Mouse (Mus musculus) c-Kit-positive CD71-positive TER-119-positive erythroid progenitor cells, embryonic 14.5 days (primary cell): ENCODE results near the gene Bcl7a.

Experiments used
- DNase-seq: peaks from one replicate; pipeline ENCODE4 v3.0.0-alpha.2; 2013; ENCODE audit warnings: low spot score

The Bcl7a gene

DNA sequence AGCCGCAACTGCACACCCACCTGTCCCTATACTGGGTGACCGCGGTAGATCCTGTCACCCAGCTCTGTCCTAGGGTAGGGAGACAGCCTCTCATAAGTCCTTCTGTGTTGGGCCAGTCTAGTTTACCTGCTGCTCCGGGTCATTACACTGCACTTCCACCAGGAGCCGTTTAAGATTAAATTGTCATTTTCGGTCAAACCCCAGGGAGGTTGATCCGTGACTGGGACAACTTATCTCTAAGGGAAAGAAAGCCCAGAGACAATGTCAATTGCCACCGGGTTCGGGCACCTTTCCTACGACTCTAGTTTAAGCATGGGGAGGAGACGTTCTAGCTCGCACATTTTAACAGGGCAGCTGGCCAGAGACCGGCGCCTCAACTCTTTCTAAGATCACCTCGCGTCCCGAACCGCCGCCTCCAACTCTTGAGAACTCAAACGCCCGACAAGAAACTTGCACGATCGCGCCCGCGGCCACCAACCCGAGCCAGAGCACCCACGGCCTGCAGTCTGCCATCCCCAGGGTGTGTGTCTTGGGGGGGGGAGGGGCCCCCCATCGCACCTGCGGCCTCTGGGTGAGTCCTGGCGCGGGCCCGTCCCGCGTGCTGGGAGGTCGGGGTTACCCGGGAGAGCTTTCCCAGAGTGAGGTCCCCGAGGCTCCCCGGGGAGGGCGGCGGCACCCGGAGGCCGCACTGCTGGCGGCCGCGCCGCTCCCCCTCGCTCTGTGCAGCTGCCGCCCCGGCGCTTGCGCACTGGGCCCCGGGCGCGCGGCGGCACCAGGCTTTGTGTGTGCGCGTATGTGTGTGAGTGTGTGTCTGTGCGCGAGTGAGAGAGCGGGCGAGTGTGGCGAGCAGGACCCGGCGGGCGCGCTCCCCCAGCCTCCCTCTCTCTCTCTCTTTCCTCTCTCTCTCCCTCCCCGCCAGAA lies at the start of gene Bcl7a:
Gene Bcl7a (plus strand): TSS at position 128 of the 921 bp plus-strand sequence.
- DNase-seq, result peak; percentile 73

GRCm38 (mm10) chr5:123294653-123295052 lies 49.0 kb upstream of the Bcl7a start:
- DNase-seq, result no peak

GRCm38 (mm10) chr5:123296224-123296806 lies 47.3 kb upstream of the Bcl7a start:
- DNase-seq, result no peak

GRCm38 (mm10) chr5:123296972-123297754 lies 46.5 kb upstream of the Bcl7a start:
- DNase-seq, result no peak

GRCm38 (mm10) chr5:123297830-123298229 lies 45.8 kb upstream of the Bcl7a start:
- DNase-seq, result no peak

GRCm38 (mm10) chr5:123298526-123298925 lies 45.1 kb upstream of the Bcl7a start:
- DNase-seq, result no peak

DNA sequence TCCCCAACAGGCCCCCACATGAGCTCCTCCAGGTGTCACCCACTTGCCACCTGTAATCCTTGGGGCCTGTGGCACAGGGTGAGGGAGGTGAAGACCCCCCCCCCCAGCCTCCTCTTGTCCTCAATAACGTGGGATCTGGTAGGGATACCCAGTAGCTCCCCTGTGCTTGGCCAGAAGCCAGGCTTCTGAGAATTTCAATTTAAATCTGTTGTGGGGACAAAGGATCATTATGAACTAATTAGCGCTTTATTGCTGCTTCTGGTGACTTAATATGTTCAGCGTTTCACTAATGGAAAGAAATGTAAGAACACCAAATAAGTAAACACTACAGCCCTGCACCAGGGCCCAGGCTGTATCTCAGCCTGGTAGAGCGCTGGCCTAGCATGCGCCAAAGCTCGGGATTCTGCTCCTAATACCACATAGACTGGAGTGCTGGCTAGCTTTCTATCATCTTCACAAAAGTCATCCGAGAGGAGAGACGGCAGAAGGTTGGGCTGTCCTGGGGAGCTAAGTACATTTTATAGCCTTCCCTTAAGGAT lies 43.1 kb upstream of the Bcl7a start:
- DNase-seq, result no peak

DNA sequence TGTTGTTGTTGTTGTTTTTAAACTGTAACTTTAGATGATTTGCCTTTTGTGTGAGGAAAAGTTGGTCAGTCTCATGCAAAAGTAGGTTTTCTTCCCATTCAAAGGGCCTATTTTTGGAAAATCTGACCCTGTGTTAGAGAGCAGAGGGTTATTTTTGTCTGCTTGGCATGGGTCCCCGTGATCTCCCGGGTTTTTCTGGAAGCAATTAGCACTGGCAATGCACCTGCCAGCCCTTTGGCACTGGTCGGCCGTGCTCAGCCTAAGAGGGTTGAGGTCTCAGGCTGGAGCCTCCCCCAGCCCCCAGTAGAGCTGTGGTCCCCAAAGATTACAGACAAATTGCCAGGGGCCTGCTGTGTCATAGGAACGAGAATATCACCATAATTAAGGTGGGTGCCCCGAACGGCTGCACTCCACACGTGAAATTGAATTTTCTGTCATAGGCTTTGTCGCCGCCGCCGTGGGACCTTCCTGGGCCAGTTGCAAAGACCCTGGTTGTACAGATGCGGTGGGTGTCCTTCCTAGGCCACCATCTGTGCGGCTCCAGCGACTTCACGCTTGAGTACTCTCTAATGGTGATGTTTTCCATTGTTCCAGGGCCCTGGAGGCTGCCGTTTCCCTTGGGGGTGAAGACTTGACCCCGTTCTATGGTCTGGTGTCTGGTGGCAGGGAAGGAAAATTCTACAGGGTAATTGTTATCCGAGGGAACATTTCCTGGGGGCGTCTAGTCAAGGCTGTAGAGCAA lies 41.7 kb upstream of the Bcl7a start:
- no peak for DNase-seq

GRCm38 (mm10) chr5:123307630-123308282 lies 35.9 kb upstream of the Bcl7a start:
- DNase-seq, result no peak

- no peak for DNase-seq
Observed at GRCm38 (mm10) chr5:123309816-123310215, 33.8 kb upstream of the Bcl7a start.

DNA sequence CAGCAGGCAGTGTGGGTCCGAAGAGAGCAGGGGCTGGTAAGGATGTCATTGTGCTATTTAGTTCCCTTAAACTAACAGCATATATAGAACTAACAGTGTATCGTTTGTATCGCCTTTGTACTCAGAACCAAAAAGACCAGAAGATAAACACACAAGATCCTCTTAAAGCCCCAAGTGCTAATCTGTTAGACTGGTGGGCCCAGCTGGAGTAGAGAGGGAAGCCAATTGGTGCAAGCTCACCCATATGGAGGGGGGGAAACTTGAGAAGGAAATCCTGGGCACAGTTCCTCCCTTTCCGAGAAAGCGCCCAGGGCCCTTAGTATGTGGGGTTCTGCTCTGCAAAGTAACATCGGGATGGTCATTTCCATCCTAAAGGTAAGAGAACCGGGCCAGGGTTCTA lies 33.4 kb upstream of the Bcl7a start:
- no peak for DNase-seq

- no peak for DNase-seq
Observed at GRCm38 (mm10) chr5:123313058-123313630, 30.5 kb upstream of the Bcl7a start.

- DNase-seq, result no peak
Observed at GRCm38 (mm10) chr5:123313851-123314380, 29.7 kb upstream of the Bcl7a start.

DNA sequence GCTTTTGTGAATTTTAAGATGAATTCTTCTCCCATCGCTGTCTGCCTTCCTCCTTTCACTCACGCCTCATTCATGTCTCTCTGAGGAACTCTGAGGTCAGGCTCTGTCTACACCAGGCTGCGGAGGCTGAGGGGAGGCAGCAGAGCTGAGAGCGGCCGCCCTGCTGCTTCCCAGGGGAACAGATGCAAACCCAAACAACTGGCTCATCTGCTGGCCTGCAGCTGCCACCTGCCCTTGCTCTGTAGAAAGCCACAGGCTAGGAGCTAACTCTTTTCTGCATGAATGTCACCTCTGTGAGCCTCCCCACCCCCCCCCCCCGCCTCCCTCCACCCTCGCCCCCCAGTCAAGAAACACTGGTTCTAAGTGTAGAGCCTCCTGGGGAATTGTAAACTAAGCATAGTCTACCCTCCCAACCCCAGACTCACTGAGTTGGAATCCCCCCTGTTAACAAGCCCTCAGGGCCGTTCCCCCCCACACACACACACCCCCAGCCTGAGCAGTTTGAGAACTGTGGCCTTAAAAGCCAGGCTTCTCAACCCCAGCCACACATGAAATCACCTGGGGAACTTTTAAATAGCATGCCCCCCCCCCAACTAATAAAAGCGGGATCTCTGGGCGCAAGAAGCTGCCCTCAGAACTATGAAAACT lies 28.3 kb upstream of the Bcl7a start:
- DNase-seq, result no peak

DNA sequence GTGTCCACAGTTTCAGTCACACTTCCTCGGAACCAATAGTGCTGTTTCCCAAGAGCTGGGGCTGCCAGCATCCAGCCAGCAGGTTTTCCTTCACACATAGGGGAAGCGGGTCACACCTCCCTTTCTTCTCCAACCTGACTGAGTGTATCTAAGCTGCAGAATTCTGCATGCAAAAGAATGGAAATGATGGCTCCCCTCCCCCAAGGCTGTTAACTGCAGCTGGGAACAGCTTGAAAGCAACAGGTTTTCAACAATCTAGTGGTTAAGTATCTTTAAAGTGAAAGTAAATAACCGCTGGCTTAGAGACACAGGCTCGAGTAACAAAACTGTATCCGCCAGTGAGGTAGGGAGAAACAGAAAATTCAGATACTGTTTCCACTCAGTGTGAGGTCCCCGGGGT lies 25.6 kb upstream of the Bcl7a start:
- DNase-seq, result no peak

DNA sequence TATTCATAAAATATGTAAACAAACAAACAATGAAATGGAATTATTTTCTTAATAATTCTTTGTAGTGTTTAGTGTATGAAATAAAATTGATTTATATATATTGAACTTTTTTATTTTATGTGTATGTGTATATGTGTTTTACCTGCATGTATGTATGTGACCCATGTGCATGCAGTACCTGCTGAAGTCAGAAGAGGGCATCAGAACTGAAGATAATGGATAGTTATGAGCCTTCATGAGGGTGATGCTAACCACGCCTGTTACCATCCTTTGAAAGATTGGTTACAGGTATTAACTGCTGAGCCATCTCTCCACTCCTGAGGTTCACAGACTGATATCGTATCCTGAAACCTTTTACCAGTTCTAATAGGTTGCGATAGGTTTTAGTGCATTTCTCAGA lies 23.5 kb upstream of the Bcl7a start:
- DNase-seq, result no peak

GRCm38 (mm10) chr5:123324242-123324641 lies 19.4 kb upstream of the Bcl7a start:
- DNase-seq, result no peak

DNA sequence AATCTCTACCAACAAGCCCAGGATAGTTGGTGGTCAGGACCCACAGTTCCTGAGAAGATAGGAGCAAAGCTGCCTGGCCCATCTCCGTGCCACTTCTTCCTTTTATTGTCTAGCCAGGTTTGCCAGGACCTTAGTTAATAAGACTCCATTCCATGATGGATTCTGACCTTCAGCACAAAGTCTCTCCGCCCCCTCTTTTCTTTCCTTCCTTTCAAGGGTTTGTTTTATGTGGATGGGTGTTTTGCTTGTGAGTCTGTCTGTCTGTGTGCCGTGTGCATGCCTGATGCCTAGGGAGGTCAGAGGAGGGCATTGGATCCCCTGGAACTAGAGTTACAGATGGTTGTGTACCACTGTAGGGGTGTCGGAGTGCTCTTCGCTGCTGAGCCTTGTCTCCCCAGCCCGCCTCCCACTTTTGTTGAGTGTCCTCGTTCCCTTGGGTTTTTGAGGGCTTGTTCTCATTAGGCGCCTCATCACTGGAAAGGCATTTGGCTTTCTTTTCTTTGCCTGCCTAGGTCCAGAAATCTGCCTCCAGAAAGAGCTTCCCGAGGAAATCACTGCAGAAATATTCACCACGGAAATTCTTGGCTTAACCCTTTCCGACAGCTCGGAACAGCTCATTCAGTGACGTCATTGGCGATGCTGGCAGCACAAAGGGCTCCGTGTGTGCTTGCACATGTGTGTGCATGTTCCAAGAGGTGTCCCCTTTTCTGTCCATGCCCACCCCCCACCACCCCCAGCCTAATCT lies 17.5 kb upstream of the Bcl7a start:
- DNase-seq, result no peak

- no peak for DNase-seq
Observed at GRCm38 (mm10) chr5:123326751-123327148, 16.9 kb upstream of the Bcl7a start.
